28 mouse cellular contexts compared by ENCODE assay signal in genomic region chr17:82836115-82836514, GRCm38 (mm10).
"Had no signal": no experiment of that assay in that cellular context is flagged by ENCODE, and none has a peak within 500 bp of the region (broad histone marks: within the 10 kb centered on the region; RNA-seq: fewer than 3 reads in every experiment).

No protein-coding gene starts in this region.

- H3K9ac ChIP-seq: embryonic facial prominence, embryonic 12.5 days; embryonic facial prominence, embryonic 13.5 days; embryonic facial prominence, embryonic 15.5 days; forebrain, embryonic 12.5 days; forebrain, embryonic 13.5 days; forebrain, embryonic 15.5 days; forebrain, postnatal 0 days had no signal

- H3K4me2 ChIP-seq: embryonic facial prominence, embryonic 12.5 days; embryonic facial prominence, embryonic 13.5 days; embryonic facial prominence, embryonic 15.5 days; forebrain, embryonic 12.5 days; forebrain, embryonic 13.5 days; forebrain, embryonic 15.5 days had no signal

- H3K4me3 ChIP-seq: embryonic facial prominence, embryonic 10.5 days; embryonic facial prominence, embryonic 12.5 days; embryonic facial prominence, embryonic 13.5 days; embryonic facial prominence, embryonic 15.5 days; erythroblast, embryonic 14.5 days; forebrain, embryonic 10.5 days; forebrain, embryonic 12.5 days; forebrain, embryonic 13.5 days; forebrain, embryonic 15.5 days; gastrocnemius, adult 2 months; heart, adult 2 months had no signal

- DNase-seq: cerebellum, adult 8-10 months; cerebellum, adult 9-10 months; cerebellum, adult 9-11 months; cerebellum, postnatal 10 days; cerebellum, postnatal 14 days; cerebellum, postnatal 25 days; cerebellum, postnatal 36 days; embryo, embryonic 11 days; forebrain, postnatal 0 days; gastrocnemius, adult 2 months; gastrocnemius, postnatal 10 days; gastrocnemius, postnatal 14 days; gastrocnemius, postnatal 25 days; gastrocnemius, postnatal 36 days; heart, adult 11 months; heart, adult 18-20 months; heart, adult 2 months had no signal

- H3K27me3 ChIP-seq: embryonic facial prominence, embryonic 12.5 days; embryonic facial prominence, embryonic 13.5 days; embryonic facial prominence, embryonic 15.5 days; forebrain, embryonic 12.5 days; forebrain, embryonic 13.5 days; forebrain, embryonic 15.5 days had no signal

- ATAC-seq: forebrain, embryonic 13.5 days; forebrain, embryonic 14.5 days; forebrain, embryonic 15.5 days; forebrain, embryonic 16.5 days; forebrain, postnatal 0 days had no signal

- H3K9me3 ChIP-seq: embryonic facial prominence, embryonic 10.5 days; embryonic facial prominence, embryonic 12.5 days; embryonic facial prominence, embryonic 13.5 days; embryonic facial prominence, embryonic 15.5 days; forebrain, embryonic 10.5 days; forebrain, embryonic 12.5 days; forebrain, embryonic 13.5 days; forebrain, embryonic 15.5 days had no signal

- H3K4me1 ChIP-seq: embryonic facial prominence, embryonic 10.5 days; embryonic facial prominence, embryonic 12.5 days; embryonic facial prominence, embryonic 13.5 days; embryonic facial prominence, embryonic 15.5 days; forebrain, embryonic 10.5 days; forebrain, embryonic 12.5 days; forebrain, embryonic 13.5 days; forebrain, embryonic 15.5 days had no signal

- H3K27ac ChIP-seq: embryonic facial prominence, embryonic 10.5 days; embryonic facial prominence, embryonic 12.5 days; embryonic facial prominence, embryonic 13.5 days; embryonic facial prominence, embryonic 15.5 days; forebrain, embryonic 10.5 days; forebrain, embryonic 12.5 days; forebrain, embryonic 13.5 days; forebrain, embryonic 15.5 days; gastrocnemius, adult 2 months; heart, adult 2 months had no signal

- H3K36me3 ChIP-seq: embryonic facial prominence, embryonic 10.5 days; embryonic facial prominence, embryonic 12.5 days; embryonic facial prominence, embryonic 13.5 days; embryonic facial prominence, embryonic 15.5 days; forebrain, embryonic 10.5 days; forebrain, embryonic 12.5 days; forebrain, embryonic 15.5 days had no signal
